Mouse (Mus musculus): Measurements from ENCODE around the gene Med9. TPM values are rescaled to one million over a fixed set of nuclear protein-coding genes. Genes with fewer than 3 reads are reported as not detected.
"Not testable (repeated sequence)": the region's sequence is repeated elsewhere in the genome, so short reads cannot be mapped to it uniquely, and the experiment has no call there.

Gene Med9
- total RNA-seq, 2 experiments from 2014 or later: 42.6 to 43.5 TPM

- no peak for DNase-seq (ENCODE audit: low spot score in 2 of 2)
Measured at GRCm38 (mm10) chr11:59941391-59941790, 6.6 kb upstream of the Med9 start.

- not testable (repeated sequence) for DNase-seq (ENCODE audit: low spot score in 2 of 2)
Measured at GRCm38 (mm10) chr11:59944855-59945254, 3.2 kb upstream of the Med9 start.

GRCm38 (mm10) chr11:59948401-59948767, 378 bp downstream of the Med9 start:
- DNase-seq (ENCODE audit: low spot score in 2 of 2): no peak

- DNase-seq (ENCODE audit: low spot score in 2 of 2): no peak
Measured at GRCm38 (mm10) chr11:59952892-59953291, 4.9 kb downstream of the Med9 start.

GRCm38 (mm10) chr11:59956749-59957148, 8.7 kb downstream of the Med9 start:
- no peak for DNase-seq (ENCODE audit: low spot score in 2 of 2)

GRCm38 (mm10) chr11:59959453-59959852, 11.4 kb downstream of the Med9 start:
- no peak for DNase-seq (ENCODE audit: low spot score in 2 of 2)

- DNase-seq (ENCODE audit: low spot score in 2 of 2): peak; percentile 37 to 79
Measured at GRCm38 (mm10) chr11:59960476-59961337, 12.7 kb downstream of the Med9 start.

GRCm38 (mm10) chr11:59961338-59961875, 13.4 kb downstream of the Med9 start:
- peak in 1 of 2 experiments; percentile 21 for DNase-seq (ENCODE audit: low spot score in 2 of 2)

GRCm38 (mm10) chr11:59962590-59962989, 14.6 kb downstream of the Med9 start:
- no peak for DNase-seq (ENCODE audit: low spot score in 2 of 2)

GRCm38 (mm10) chr11:59963364-59964162, 15.6 kb downstream of the Med9 start:
- DNase-seq (ENCODE audit: low spot score in 2 of 2): peak in 1 of 2 experiments; percentile 18

- peak in 1 of 2 experiments; percentile 25 for DNase-seq (ENCODE audit: low spot score in 2 of 2)
Measured at GRCm38 (mm10) chr11:59964163-59964758, 16.3 kb downstream of the Med9 start.

- DNase-seq (ENCODE audit: low spot score in 2 of 2): peak; percentile 40 to 70
Measured at GRCm38 (mm10) chr11:59964818-59965217, 16.8 kb downstream of the Med9 start, which contains the start of gene Rasd1. Gene Rasd1, minus strand, starts transcription at chr11:59964944.

GRCm38 (mm10) chr11:59965227-59966101, 17.5 kb downstream of the Med9 start:
- DNase-seq (ENCODE audit: low spot score in 2 of 2): peak; percentile 58 to 85

- DNase-seq (ENCODE audit: low spot score in 2 of 2): peak; percentile 62 to 73
Measured at GRCm38 (mm10) chr11:59966102-59966483, 18.1 kb downstream of the Med9 start.

- DNase-seq (ENCODE audit: low spot score in 2 of 2): no peak
Measured at GRCm38 (mm10) chr11:59967765-59968164, 19.8 kb downstream of the Med9 start.

- no peak for DNase-seq (ENCODE audit: low spot score in 2 of 2)
Measured at GRCm38 (mm10) chr11:59970780-59971179, 22.8 kb downstream of the Med9 start.

GRCm38 (mm10) chr11:59971691-59972090, 23.7 kb downstream of the Med9 start:
- DNase-seq (ENCODE audit: low spot score in 2 of 2): no peak

- no peak for DNase-seq (ENCODE audit: low spot score in 2 of 2)
Measured at GRCm38 (mm10) chr11:59973389-59973788, 25.4 kb downstream of the Med9 start.

- DNase-seq (ENCODE audit: low spot score in 2 of 2): no peak
Measured at GRCm38 (mm10) chr11:59975241-59975640, 27.2 kb downstream of the Med9 start.

GRCm38 (mm10) chr11:59977831-59978230, 29.8 kb downstream of the Med9 start:
- DNase-seq (ENCODE audit: low spot score in 2 of 2): no peak

Data from layer of hippocampus, adult 18-20 months (tissue).